7 mouse cellular contexts compared by ENCODE assay signal in the genomic region with DNA sequence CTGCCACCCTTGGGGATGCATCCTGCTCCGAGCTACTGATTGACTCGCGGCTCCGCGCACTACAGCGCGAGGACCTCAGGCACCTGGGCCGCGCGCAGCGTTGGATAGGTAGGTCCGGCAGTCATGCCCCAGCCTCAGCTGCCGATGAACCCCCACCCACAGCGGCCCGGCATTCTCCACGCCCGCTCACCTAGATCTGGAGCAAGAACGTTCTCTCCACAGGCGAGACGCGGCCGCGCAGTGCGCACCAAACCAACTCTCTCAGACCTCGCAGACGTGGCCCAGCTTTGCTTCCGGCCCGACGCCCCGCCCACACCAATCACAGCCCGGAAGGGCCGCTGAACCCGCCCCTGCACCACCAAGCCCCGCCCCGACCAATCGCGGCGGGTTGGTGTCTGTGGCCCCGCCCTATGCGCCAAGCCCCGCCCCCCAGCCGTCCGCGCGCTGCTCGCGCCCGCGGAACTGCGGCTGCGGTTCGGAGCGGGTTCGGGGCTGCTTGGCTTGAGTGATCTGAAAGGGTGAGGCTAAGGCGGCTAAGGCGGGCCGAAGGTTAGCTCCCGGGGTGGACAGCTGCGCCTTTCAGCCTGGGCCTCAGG. TPM values are rescaled to one million over a fixed set of nuclear protein-coding genes. Genes with fewer than 3 reads are reported as not detected.
A peak's percentile ranks its signal among the peaks of the same experiment; 100 is the strongest.
DNase-seq lines count a peak whose midpoint lies in the region; ATAC-seq lines count a peak whose summit lies in the region.

Gene Pgm3, minus strand, starts transcription at position 303 of the 596 bp plus-strand sequence.
Gene Rwdd2a, plus strand, starts transcription at position 452 of the 596 bp plus-strand sequence.

- peak within 1 kb of the TSS; percentile 80 for H3K4me3 ChIP-seq in embryonic facial prominence, embryonic 10.5 days
- H3K4me3 ChIP-seq in limb, embryonic 11.5 days (ENCODE audit: low read depth, low read length) = peak within 1 kb of the TSS; percentile 61
- peak within 1 kb of the TSS; percentile 71 for H3K4me3 ChIP-seq in midbrain, embryonic 14.5 days (replicated peaks; ENCODE audit: low read depth, low read length)

- H3K36me3 ChIP-seq in embryonic facial prominence, embryonic 10.5 days (replicated peaks) = peaks cover 25% of the 10 kb centered on the region
- no peaks in the 10 kb centered on the region for H3K36me3 ChIP-seq in limb, embryonic 11.5 days (ENCODE audit: control insufficient read depth, insufficient read depth, low read length)
- peaks cover 27% of the 10 kb centered on the region for H3K36me3 ChIP-seq in midbrain, embryonic 14.5 days (ENCODE audit: control insufficient read depth, insufficient read depth, low read length)

- WGBS in embryonic facial prominence, embryonic 10.5 days = under 1% methylated on average over 59 of the region's 59 CpGs
- WGBS in limb, embryonic 11.5 days = under 1% methylated on average over 57 of the region's 59 CpGs
- under 1% methylated on average over 59 of the region's 59 CpGs for WGBS in midbrain, embryonic 14.5 days

- peaks cover 20% of the 10 kb centered on the region for H3K4me1 ChIP-seq in embryonic facial prominence, embryonic 10.5 days
- H3K4me1 ChIP-seq in limb, embryonic 11.5 days (ENCODE audit: control insufficient read depth, insufficient read depth, low read length) = peaks cover 3% of the 10 kb centered on the region; the same call in 1 of the 2 replicates
- H3K4me1 ChIP-seq in midbrain, embryonic 14.5 days (ENCODE audit: control insufficient read depth, insufficient read depth, low read length) = peaks cover 10% of the 10 kb centered on the region; the same call in 1 of the 2 replicates

- peak within 1 kb of the TSS; percentile 99 for H3K4me2 ChIP-seq in limb, embryonic 11.5 days (ENCODE audit: low read depth, severe bottlenecking)
- peak within 1 kb of the TSS; percentile 100 for H3K4me2 ChIP-seq in midbrain, embryonic 14.5 days (ENCODE audit: low read length)

- H3K9ac ChIP-seq in limb, embryonic 11.5 days (ENCODE audit: low read length) = peak within 1 kb of the TSS; percentile 46
- H3K9ac ChIP-seq in midbrain, embryonic 14.5 days (replicated peaks; ENCODE audit: low read length) = peak within 1 kb of the TSS; percentile 69

- peak; percentile 97 for ATAC-seq in limb, embryonic 11.5 days (ENCODE audit: insufficient number of reproducible peaks, low FRiP score, low TSS enrichment, low read depth)
- ATAC-seq in midbrain, embryonic 14.5 days (ENCODE audit: low FRiP score, low TSS enrichment) = peak; percentile 99

- DNase-seq in adrenal gland, postnatal 10 days = peak; percentile 99
- DNase-seq in embryonic facial prominence, embryonic 10.5 days (ENCODE audit: low spot score) = peak; percentile 97
- peak; percentile 99 for DNase-seq in heart, adult 11 months
- DNase-seq in kidney, adult 18-20 months = peak; percentile 96
- DNase-seq in limb, embryonic 11.5 days (ENCODE audit: low spot score) = peak; percentile 96
- peak; percentile 97 for DNase-seq in midbrain, embryonic 14.5 days
- DNase-seq in spleen, adult 18-20 months = peak; percentile 95 to 98

- no peaks in the 10 kb centered on the region for H3K9me3 ChIP-seq in embryonic facial prominence, embryonic 10.5 days
- H3K9me3 ChIP-seq in limb, embryonic 11.5 days (ENCODE audit: control insufficient read depth, low read length) = no peaks in the 10 kb centered on the region
- no peaks in the 10 kb centered on the region for H3K9me3 ChIP-seq in midbrain, embryonic 14.5 days (ENCODE audit: control insufficient read depth, low read length)

- H3K27me3 ChIP-seq in embryonic facial prominence, embryonic 10.5 days (replicated peaks; ENCODE audit: low read depth, poor library complexity, severe bottlenecking) = no peaks in the 10 kb centered on the region
- H3K27me3 ChIP-seq in limb, embryonic 11.5 days (ENCODE audit: control insufficient read depth, insufficient read depth, low read length) = no peaks in the 10 kb centered on the region
- H3K27me3 ChIP-seq in midbrain, embryonic 14.5 days (ENCODE audit: control insufficient read depth, insufficient read depth, low read length) = no peaks in the 10 kb centered on the region

- H3K27ac ChIP-seq in embryonic facial prominence, embryonic 10.5 days (replicated peaks) = peak within 1 kb of the TSS; percentile 83
- H3K27ac ChIP-seq in limb, embryonic 11.5 days (replicated peaks; ENCODE audit: low read depth, low read length) = no peak within 1 kb of the TSS
- peak within 1 kb of the TSS; percentile 71 for H3K27ac ChIP-seq in midbrain, embryonic 14.5 days (replicated peaks; ENCODE audit: low read depth, low read length)

RNA-seq across cellular contexts. Expression of gene Pgm3, which starts in this region (rescaled TPM):
- 10 to 100 TPM; 21.7 to 24.1 TPM for total RNA-seq in adrenal gland, postnatal 10 days (2021)
- polyA plus RNA-seq in embryonic facial prominence, embryonic 10.5 days (2016; fragmentation: Nextera tagmentation; extraction: Ambion mirVana) = 34.0 and 34.2 TPM in 2 replicates
- polyA plus RNA-seq in limb, embryonic 11.5 days (2014; fragmentation: Nextera tagmentation; extraction: Ambion mirVana) = 30.0 and 31.9 TPM in 2 replicates
- 31.6 and 32.6 TPM in 2 replicates for polyA plus RNA-seq in midbrain, embryonic 14.5 days (2014; fragmentation: Nextera tagmentation; extraction: Ambion mirVana)

RNA-seq across cellular contexts. Expression of gene Rwdd2a, which starts in this region (rescaled TPM):
- total RNA-seq in adrenal gland, postnatal 10 days (2021) = 1 to 10 TPM; 4.4 to 6.5 TPM
- polyA plus RNA-seq in embryonic facial prominence, embryonic 10.5 days (2016; fragmentation: Nextera tagmentation; extraction: Ambion mirVana) = 2.6 and 2.9 TPM in 2 replicates
- 1.5 and 2.2 TPM in 2 replicates for polyA plus RNA-seq in limb, embryonic 11.5 days (2014; fragmentation: Nextera tagmentation; extraction: Ambion mirVana)
- polyA plus RNA-seq in midbrain, embryonic 14.5 days (2014; fragmentation: Nextera tagmentation; extraction: Ambion mirVana) = 12.6 and 21.9 TPM in 2 replicates
